Mouse (Mus musculus): ENCODE results near the gene Pik3c2g. TPM values are rescaled to one million over a fixed set of nuclear protein-coding genes. Genes with fewer than 3 reads are reported as not detected.

Pik3c2g gene
- polyA plus RNA-seq, 1 experiment from 2014 or later: 3.2 TPM

- Histone ChIP-seq H3K4me2 (replicated peaks; ENCODE audit: low read depth, low read length) (no peak overlapping the region), H3K9ac (replicated peaks; ENCODE audit: low read depth, low read length) (no peak overlapping the region), H3K27me3 (ENCODE audit: control insufficient read depth, insufficient read depth, low read length) (no peaks in the 10 kb centered on the region), H3K4me3 (ENCODE audit: low read depth, low read length) (no peak overlapping the region), H3K4me1 (ENCODE audit: control insufficient read depth, insufficient read depth, low read length) (no peaks in the 10 kb centered on the region), H3K27ac (ENCODE audit: low read length) (no peak overlapping the region), H3K9me3 (ENCODE audit: control insufficient read depth, low read depth, low read length) (no peaks in the 10 kb centered on the region), H3K36me3 (ENCODE audit: control insufficient read depth, insufficient read depth, low read length) (no peaks in the 10 kb centered on the region)
- 79% methylated on average over 3 of the region's 3 CpGs for WGBS
- no peak for ATAC-seq (ENCODE audit: insufficient number of reproducible peaks, insufficient read depth, low FRiP score, low read depth)
Measured at GRCm38 (mm10) chr6:139860141-139860540, 273.1 kb downstream of the Pik3c2g start.

GRCm38 (mm10) chr6:139861534-139861933 lies 274.5 kb downstream of the Pik3c2g start:
- H3K4me2 ChIP-seq (replicated peaks; ENCODE audit: low read depth, low read length): no peak overlapping the region
- no peak for ATAC-seq (ENCODE audit: insufficient number of reproducible peaks, insufficient read depth, low FRiP score, low read depth)
- H3K36me3 ChIP-seq (ENCODE audit: control insufficient read depth, insufficient read depth, low read length): no peaks in the 10 kb centered on the region
- no peak overlapping the region for H3K9ac ChIP-seq (replicated peaks; ENCODE audit: low read depth, low read length)
- H3K4me1 ChIP-seq (ENCODE audit: control insufficient read depth, insufficient read depth, low read length): no peaks in the 10 kb centered on the region
- no peak overlapping the region for H3K27ac ChIP-seq (ENCODE audit: low read length)
- H3K27me3 ChIP-seq (ENCODE audit: control insufficient read depth, insufficient read depth, low read length): no peaks in the 10 kb centered on the region
- WGBS: 78% methylated on average over 2 of the region's 2 CpGs
- no peak overlapping the region for H3K4me3 ChIP-seq (ENCODE audit: low read depth, low read length)
- no peaks in the 10 kb centered on the region for H3K9me3 ChIP-seq (ENCODE audit: control insufficient read depth, low read depth, low read length)

- Histone ChIP-seq H3K4me2 (replicated peaks; ENCODE audit: low read depth, low read length) (no peak overlapping the region), H3K9me3 (ENCODE audit: control insufficient read depth, low read depth, low read length) (no peaks in the 10 kb centered on the region), H3K4me1 (ENCODE audit: control insufficient read depth, insufficient read depth, low read length) (no peaks in the 10 kb centered on the region), H3K9ac (replicated peaks; ENCODE audit: low read depth, low read length) (no peak overlapping the region), H3K27ac (ENCODE audit: low read length) (no peak overlapping the region), H3K27me3 (ENCODE audit: control insufficient read depth, insufficient read depth, low read length) (no peaks in the 10 kb centered on the region), H3K36me3 (ENCODE audit: control insufficient read depth, insufficient read depth, low read length) (no peaks in the 10 kb centered on the region), H3K4me3 (ENCODE audit: low read depth, low read length) (no peak overlapping the region)
- 96% methylated on average over 18 of the region's 18 CpGs for WGBS
- ATAC-seq (ENCODE audit: insufficient number of reproducible peaks, insufficient read depth, low FRiP score, low read depth): no peak
Measured at GRCm38 (mm10) chr6:139865059-139865673, 278.1 kb downstream of the Pik3c2g start.

GRCm38 (mm10) chr6:139874418-139875176 lies 287.6 kb downstream of the Pik3c2g start:
- WGBS: 32% methylated on average over 3 of the region's 3 CpGs
- Histone ChIP-seq H3K27me3 (ENCODE audit: control insufficient read depth, insufficient read depth, low read length) (no peaks in the 10 kb centered on the region), H3K27ac (ENCODE audit: low read length) (no peak overlapping the region), H3K4me3 (ENCODE audit: low read depth, low read length) (no peak overlapping the region), H3K4me2 (replicated peaks; ENCODE audit: low read depth, low read length) (no peak overlapping the region), H3K4me1 (ENCODE audit: control insufficient read depth, insufficient read depth, low read length) (no peaks in the 10 kb centered on the region), H3K36me3 (ENCODE audit: control insufficient read depth, insufficient read depth, low read length) (no peaks in the 10 kb centered on the region), H3K9me3 (ENCODE audit: control insufficient read depth, low read depth, low read length) (no peaks in the 10 kb centered on the region), H3K9ac (replicated peaks; ENCODE audit: low read depth, low read length) (no peak overlapping the region)
- ATAC-seq (ENCODE audit: insufficient number of reproducible peaks, insufficient read depth, low FRiP score, low read depth): no peak; the same call in 1 of the 2 replicates

- no peak for ATAC-seq (ENCODE audit: insufficient number of reproducible peaks, insufficient read depth, low FRiP score, low read depth)
- 93% methylated on average over 1 of the region's 1 CpGs for WGBS
- H3K27ac ChIP-seq (ENCODE audit: low read length): no peak overlapping the region
- H3K9ac ChIP-seq (replicated peaks; ENCODE audit: low read depth, low read length): no peak overlapping the region
- no peak overlapping the region for H3K4me3 ChIP-seq (ENCODE audit: low read depth, low read length)
- no peaks in the 10 kb centered on the region for H3K9me3 ChIP-seq (ENCODE audit: control insufficient read depth, low read depth, low read length)
- H3K4me1 ChIP-seq (ENCODE audit: control insufficient read depth, insufficient read depth, low read length): no peaks in the 10 kb centered on the region
- no peaks in the 10 kb centered on the region for H3K27me3 ChIP-seq (ENCODE audit: control insufficient read depth, insufficient read depth, low read length)
- no peaks in the 10 kb centered on the region for H3K36me3 ChIP-seq (ENCODE audit: control insufficient read depth, insufficient read depth, low read length)
- no peak overlapping the region for H3K4me2 ChIP-seq (replicated peaks; ENCODE audit: low read depth, low read length)
Measured at GRCm38 (mm10) chr6:139876691-139877090, 289.7 kb downstream of the Pik3c2g start.

GRCm38 (mm10) chr6:139877476-139878361 lies 290.7 kb downstream of the Pik3c2g start:
- H3K27me3 ChIP-seq (ENCODE audit: control insufficient read depth, insufficient read depth, low read length): no peaks in the 10 kb centered on the region
- H3K4me1 ChIP-seq (ENCODE audit: control insufficient read depth, insufficient read depth, low read length): no peaks in the 10 kb centered on the region
- WGBS: 67% methylated on average over 6 of the region's 6 CpGs
- no peak overlapping the region for H3K4me2 ChIP-seq (replicated peaks; ENCODE audit: low read depth, low read length)
- H3K27ac ChIP-seq (ENCODE audit: low read length): 0 out of 2 replicates have a peak overlapping the region, but pooled peaks have one; percentile 13
- no peak overlapping the region for H3K9ac ChIP-seq (replicated peaks; ENCODE audit: low read depth, low read length)
- no peaks in the 10 kb centered on the region for H3K36me3 ChIP-seq (ENCODE audit: control insufficient read depth, insufficient read depth, low read length)
- H3K9me3 ChIP-seq (ENCODE audit: control insufficient read depth, low read depth, low read length): no peaks in the 10 kb centered on the region
- no peak for ATAC-seq (ENCODE audit: insufficient number of reproducible peaks, insufficient read depth, low FRiP score, low read depth)
- H3K4me3 ChIP-seq (ENCODE audit: low read depth, low read length): no peak overlapping the region

- no peak overlapping the region for H3K4me3 ChIP-seq (ENCODE audit: low read depth, low read length)
- H3K4me1 ChIP-seq (ENCODE audit: control insufficient read depth, insufficient read depth, low read length): no peaks in the 10 kb centered on the region
- H3K27me3 ChIP-seq (ENCODE audit: control insufficient read depth, insufficient read depth, low read length): no peaks in the 10 kb centered on the region
- 52% methylated on average over 1 of the region's 1 CpGs for WGBS
- no peak for ATAC-seq (ENCODE audit: insufficient number of reproducible peaks, insufficient read depth, low FRiP score, low read depth)
- H3K36me3 ChIP-seq (ENCODE audit: control insufficient read depth, insufficient read depth, low read length): no peaks in the 10 kb centered on the region
- no peak overlapping the region for H3K27ac ChIP-seq (ENCODE audit: low read length)
- H3K4me2 ChIP-seq (replicated peaks; ENCODE audit: low read depth, low read length): no peak overlapping the region
- no peaks in the 10 kb centered on the region for H3K9me3 ChIP-seq (ENCODE audit: control insufficient read depth, low read depth, low read length)
- H3K9ac ChIP-seq (replicated peaks; ENCODE audit: low read depth, low read length): no peak overlapping the region
Measured at GRCm38 (mm10) chr6:139878362-139878696, 291.3 kb downstream of the Pik3c2g start.

GRCm38 (mm10) chr6:139882076-139882475 lies 295.1 kb downstream of the Pik3c2g start:
- no peaks in the 10 kb centered on the region for H3K27me3 ChIP-seq (ENCODE audit: control insufficient read depth, insufficient read depth, low read length)
- 69% methylated on average over 2 of the region's 2 CpGs for WGBS

More at GRCm38 (mm10) chr6:139882076-139882475, 295.1 kb downstream of the Pik3c2g start:
- Histone ChIP-seq H3K9ac (replicated peaks; ENCODE audit: low read depth, low read length) (no peak overlapping the region), H3K4me1 (ENCODE audit: control insufficient read depth, insufficient read depth, low read length) (no peaks in the 10 kb centered on the region), H3K36me3 (ENCODE audit: control insufficient read depth, insufficient read depth, low read length) (no peaks in the 10 kb centered on the region), H3K4me2 (replicated peaks; ENCODE audit: low read depth, low read length) (no peak overlapping the region), H3K27ac (ENCODE audit: low read length) (no peak overlapping the region), H3K4me3 (ENCODE audit: low read depth, low read length) (no peak overlapping the region), H3K9me3 (ENCODE audit: control insufficient read depth, low read depth, low read length) (no peaks in the 10 kb centered on the region)
- no peak for ATAC-seq (ENCODE audit: insufficient number of reproducible peaks, insufficient read depth, low FRiP score, low read depth)
